Mouse (Mus musculus) heart, adult 8-10 months (tissue): ENCODE results near the gene 1700030K09Rik. TPM values are rescaled to one million over a fixed set of nuclear protein-coding genes. Genes with fewer than 3 reads are reported as not detected.
A peak's percentile ranks its signal among the peaks of the same experiment; 100 is the strongest.

Experiments used
- DNase-seq: peaks from one replicate; pipeline ENCODE4 v3.0.0; 2022; ENCODE audit warnings: low spot score
- microRNA-seq: library from miRNA; unstranded; fragments of <30 nt; microRNA quantifications from one replicate; pipeline ENCODE4 v1.2.0, GENCODE M21; 2022
- total RNA-seq, 4 experiments: library from RNA; stranded (reverse); gene quantifications; 2 replicates each; pipeline ENCODE4 v1.2.4; 2022

Gene 1700030K09Rik
- total RNA-seq, 4 experiments from 2014 or later = 4.8 to 5.2 (median 4.8) TPM

- DNase-seq = no peak
Observed at GRCm38 (mm10) chr8:72504637-72505314, 61.1 kb downstream of the 1700030K09Rik start.

DNA sequence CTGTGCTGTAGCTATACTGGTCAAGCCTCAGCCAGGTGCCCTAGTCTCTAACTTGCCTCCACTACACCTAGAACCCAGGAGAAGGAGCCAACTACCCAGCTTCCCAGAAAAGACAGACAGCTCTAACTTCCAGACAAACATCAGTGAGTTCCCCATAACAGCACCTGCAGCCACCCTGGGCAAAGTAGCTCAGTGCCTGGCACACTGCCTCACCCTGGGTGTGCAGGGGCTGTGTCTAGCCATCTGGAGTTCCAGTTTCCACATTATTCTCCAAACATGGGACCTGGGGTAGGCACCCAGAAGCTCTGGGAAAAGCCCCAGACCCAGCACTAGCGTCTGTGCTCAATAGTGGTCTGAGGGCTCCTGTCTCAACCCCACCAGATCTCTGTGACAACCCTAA is 63.8 kb downstream of the 1700030K09Rik start:
- DNase-seq = no peak

Small RNA genes within 50 kb of the gene (microRNA-seq; reads per million reads assigned to microRNA genes)
- 5.3 reads per million, percentile 12 among the genes with 10 or more reads in this experiment for gene Mir7068

Other genes starting within 250 kb of the 1700030K09Rik start
- 1 to 10 TPM in 3 of 4 experiments, under 1 TPM in 1; 0.90 to 3.5 (median 2.2) TPM for gene Cib3, start 231.0 kb upstream of the 1700030K09Rik start, total RNA-seq
- not detected for gene Gm11034, start 230.2 kb upstream of the 1700030K09Rik start, total RNA-seq
- 10 to 100 TPM; 18.4 to 23.2 (median 21.9) TPM for gene Fam32a, start 224.2 kb upstream of the 1700030K09Rik start, total RNA-seq
- gene Ap1m1, start 203.9 kb upstream of the 1700030K09Rik start, total RNA-seq = 10 to 100 TPM; 42.0 to 48.4 (median 43.4) TPM
- gene Gm10282, start 138.6 kb upstream of the 1700030K09Rik start, total RNA-seq = 1 to 10 TPM; 5.4 to 8.3 (median 7.5) TPM
- gene Klf2, start 124.8 kb upstream of the 1700030K09Rik start, total RNA-seq = 10 to 100 TPM; 40.3 to 74.6 (median 52.7) TPM
- 10 to 100 TPM; 36.8 to 46.7 (median 38.3) TPM for gene Eps15l1, start 22.4 kb upstream of the 1700030K09Rik start, total RNA-seq
- gene Calr3, start within 50 bp of the 1700030K09Rik start, total RNA-seq = 10 to 100 TPM; 18.1 to 29.0 (median 23.1) TPM
- 10 to 100 TPM; 34.7 to 43.9 (median 37.2) TPM for gene Cherp, start 31.3 kb downstream of the 1700030K09Rik start, total RNA-seq
- gene Slc35e1, start 48.7 kb downstream of the 1700030K09Rik start, total RNA-seq = 10 to 100 TPM; 77.1 to 88.7 (median 82.1) TPM
- gene Med26, start 104.4 kb downstream of the 1700030K09Rik start, total RNA-seq = 1 to 10 TPM; 6.3 to 8.5 (median 7.6) TPM
- 100 to 1,000 TPM; 117 to 141 (median 135) TPM for gene Smim7, start 127.2 kb downstream of the 1700030K09Rik start, total RNA-seq
- 100 to 1,000 TPM; 501 to 520 (median 513) TPM for gene Tmem38a, start 128.2 kb downstream of the 1700030K09Rik start, total RNA-seq
- gene Nwd1, start 202.8 kb downstream of the 1700030K09Rik start, total RNA-seq = under 1 TPM; 0.31 to 0.79 (median 0.46) TPM